Mouse (Mus musculus) frontal cortex, postnatal 14 days (tissue): Measurements from ENCODE around the gene Arih2.
"Not testable (repeated sequence)": the region's sequence is repeated elsewhere in the genome, so short reads cannot be mapped to it uniquely, and the experiment has no call there.

ENCODE experiments used
- DNase-seq, 2 experiments: peaks; one replicate each; pipeline ENCODE4 v3.0.0; 2022; ENCODE audit warnings: low spot score in 2 of 2

Gene Arih2

GRCm38 (mm10) chr9:108648611-108649560, at the start of gene Arih2:
Gene Arih2, minus strand, starts transcription at chr9:108649386.
- DNase-seq = peak; percentile 82 to 84

GRCm38 (mm10) chr9:108694533-108694932, 45.3 kb upstream of the Arih2 start:
- no peak for DNase-seq

- DNase-seq = no peak
Measured at GRCm38 (mm10) chr9:108693946-108694345, 44.8 kb upstream of the Arih2 start.

GRCm38 (mm10) chr9:108692226-108693041, 43.2 kb upstream of the Arih2 start:
- peak; percentile 42 to 64 for DNase-seq

GRCm38 (mm10) chr9:108691846-108692225, 42.6 kb upstream of the Arih2 start:
- peak; percentile 68 to 77 for DNase-seq

GRCm38 (mm10) chr9:108691371-108691770, 42.2 kb upstream of the Arih2 start:
- DNase-seq = no peak

- peak in 1 of 2 experiments; percentile 18 for DNase-seq
Measured at GRCm38 (mm10) chr9:108690914-108691313, 41.7 kb upstream of the Arih2 start.

GRCm38 (mm10) chr9:108689993-108690392, 40.8 kb upstream of the Arih2 start:
- DNase-seq = no peak

GRCm38 (mm10) chr9:108689106-108689505, 39.9 kb upstream of the Arih2 start, which contains the start of gene Prkar2a:
Gene Prkar2a, plus strand, starts transcription at chr9:108689314.
- no peak for DNase-seq

GRCm38 (mm10) chr9:108688451-108688850, 39.3 kb upstream of the Arih2 start:
- DNase-seq = no peak

- no peak for DNase-seq
Measured at GRCm38 (mm10) chr9:108687686-108688085, 38.5 kb upstream of the Arih2 start.

- DNase-seq = no peak
Measured at GRCm38 (mm10) chr9:108687181-108687580, 38.0 kb upstream of the Arih2 start.

- DNase-seq = no peak
Measured at GRCm38 (mm10) chr9:108686475-108686887, 37.3 kb upstream of the Arih2 start.

- DNase-seq = no peak
Measured at GRCm38 (mm10) chr9:108680026-108680425, 30.8 kb upstream of the Arih2 start.

GRCm38 (mm10) chr9:108673151-108673550, 24.0 kb upstream of the Arih2 start:
- DNase-seq = no peak

- DNase-seq = no peak
Measured at GRCm38 (mm10) chr9:108669875-108670274, 20.7 kb upstream of the Arih2 start.

GRCm38 (mm10) chr9:108662660-108663059, 13.5 kb upstream of the Arih2 start:
- no peak for DNase-seq

- peak; percentile 42 to 52 for DNase-seq
Measured at GRCm38 (mm10) chr9:108661677-108662612, 12.8 kb upstream of the Arih2 start, which contains the start of gene Slc25a20. Gene Slc25a20, plus strand, starts transcription at chr9:108662088.

- not testable (repeated sequence) for DNase-seq
Measured at GRCm38 (mm10) chr9:108655865-108656264, 6.7 kb upstream of the Arih2 start.

- no peak for DNase-seq
Measured at GRCm38 (mm10) chr9:108654566-108655464, 5.6 kb upstream of the Arih2 start.
